Mouse (Mus musculus) MEL (cell line): ENCODE measurements around the gene Prr18. TPM values are rescaled to one million over a fixed set of nuclear protein-coding genes. Genes with fewer than 3 reads are reported as not detected.

Source experiments
- DNase-seq: peaks from one replicate; pipeline ENCODE4 v3.0.0; 2011; ENCODE audit warnings: low read depth, low spot score
- H3K27ac ChIP-seq: 2 replicates; pipeline ENCODE4 v1.5.1; 2012; ENCODE audit warnings: low read depth, mild to moderate bottlenecking, control low read depth, low read length, moderate library complexity; ENCODE audit not compliant: control insufficient read depth
- H3K27me3 ChIP-seq, 2 experiments: fragments of 150-350 bp in 1 of 2; sonication (generic) in 1 of 2; 2 replicates each; pipeline ENCODE4 v1.6.1; 2012; ENCODE audit warnings: low read length in 2 of 2, mild to moderate bottlenecking in 2 of 2, improper control_type of control experiment in 1 of 2, moderate library complexity in 1 of 2; ENCODE audit not compliant: insufficient read depth in 2 of 2, control insufficient read depth in 1 of 2
- H3K36me3 ChIP-seq, 2 experiments: 2 replicates each; pipeline ENCODE4 v1.6.1; 2012 to 2014; ENCODE audit warnings: low read length in 2 of 2, improper control_type of control experiment in 1 of 2, inconsistent platforms in 1 of 2, mild to moderate bottlenecking in 1 of 2; ENCODE audit not compliant: insufficient read depth in 2 of 2, control insufficient read depth in 1 of 2
- H3K4me1 ChIP-seq, 2 experiments: fragments of 150-350 bp in 1 of 2; sonication (generic) in 1 of 2; 2 replicates each; pipeline ENCODE4 v1.6.1; 2012; ENCODE audit warnings: low read length in 2 of 2, improper control_type of control experiment in 1 of 2, mild to moderate bottlenecking in 1 of 2; ENCODE audit not compliant: insufficient read depth in 2 of 2, control insufficient read depth in 1 of 2
- H3K4me3 ChIP-seq, 2 experiments: fragments of 150-350 bp in 1 of 2; sonication (generic) in 1 of 2; 2 replicates each; pipeline ENCODE4 v1.5.1; 2012; ENCODE audit warnings: low read depth in 2 of 2, low read length in 2 of 2, mild to moderate bottlenecking in 2 of 2, moderate library complexity in 2 of 2, control low read depth in 1 of 2, improper control_type of control experiment in 1 of 2; ENCODE audit not compliant: control insufficient read depth in 1 of 2, insufficient read depth in 1 of 2
- H3K79me2 ChIP-seq: 2 replicates; pipeline ENCODE4 v1.6.1; 2012; ENCODE audit warnings: mild to moderate bottlenecking, low read length, moderate library complexity; ENCODE audit not compliant: control insufficient read depth, poor library complexity, insufficient read depth
- H3K9ac ChIP-seq: 2 replicates; pipeline ENCODE4 v1.6.1; 2012; ENCODE audit warnings: low read depth, mild to moderate bottlenecking, control low read depth, low read length, moderate library complexity; ENCODE audit not compliant: control insufficient read depth, poor library complexity, severe bottlenecking
- H3K9me3 ChIP-seq: fragments of 150-350 bp; sonication (generic); replicated peaks from 2 replicates; pipeline ENCODE4 v1.6.1; 2012; ENCODE audit warnings: mild to moderate bottlenecking, low read length, improper control_type of control experiment, moderate library complexity; ENCODE audit not compliant: insufficient read depth
- CHD2 ChIP-seq: IDR thresholded peaks from 2 replicates; pipeline ENCODE4 v1.6.1; 2011; ENCODE audit warnings: low read length, improper control_type of control experiment
- CTCF ChIP-seq, 3 experiments: IDR thresholded peaks in 2 of 3; conservative IDR thresholded peaks in 1 of 3; 2 replicates each; pipeline ENCODE4 v1.5.1; 2011 to 2012; ENCODE audit warnings: low read length in 3 of 3, low read depth in 2 of 3, mild to moderate bottlenecking in 2 of 3, improper control_type of control experiment in 1 of 3, inconsistent platforms in 1 of 3, mixed read lengths in 1 of 3, moderate library complexity in 1 of 3; ENCODE audit not compliant: control insufficient read depth in 1 of 3, insufficient read depth in 1 of 3, poor library complexity in 1 of 3, severe bottlenecking in 1 of 3
- E2F4 ChIP-seq: IDR thresholded peaks from 2 replicates; pipeline ENCODE4 v1.6.1; 2011; ENCODE audit warnings: low read depth, low read length, improper control_type of control experiment, borderline replicate concordance
- EP300 ChIP-seq, 2 experiments: IDR thresholded peaks; 2 replicates each; pipeline ENCODE4 v1.6.1; 2011; ENCODE audit warnings: improper control_type of control experiment in 2 of 2, low read length in 2 of 2, low read depth in 1 of 2, mild to moderate bottlenecking in 1 of 2
- GABPA ChIP-seq: IDR thresholded peaks from 2 replicates; pipeline ENCODE4 v1.6.1; 2012; ENCODE audit warnings: low read depth, mild to moderate bottlenecking, inconsistent platforms, low read length, improper control_type of control experiment, moderate library complexity
- GATA1 ChIP-seq: IDR thresholded peaks from 2 replicates; pipeline ENCODE4 v1.6.1; 2011; ENCODE audit warnings: low read depth, low read length, improper control_type of control experiment
- KAT2A ChIP-seq: conservative IDR thresholded peaks from 2 replicates; pipeline ENCODE4 v1.6.1; 2012; ENCODE audit warnings: low read depth, low read length, improper control_type of control experiment, inconsistent platforms
- MAX ChIP-seq: IDR thresholded peaks from 2 replicates; pipeline ENCODE4 v1.6.1; 2011; ENCODE audit warnings: low read length, improper control_type of control experiment
- MAZ ChIP-seq: IDR thresholded peaks from 2 replicates; pipeline ENCODE4 v1.6.1; 2012; ENCODE audit warnings: low read depth, mild to moderate bottlenecking, inconsistent platforms, low read length, improper control_type of control experiment
- NELFE ChIP-seq: IDR thresholded peaks from 2 replicates; pipeline ENCODE4 v1.6.1; 2011; ENCODE audit warnings: low read depth, low read length, improper control_type of control experiment
- NRF1 ChIP-seq: IDR thresholded peaks from 2 replicates; pipeline ENCODE4 v1.6.1; 2014; ENCODE audit warnings: low read depth, mild to moderate bottlenecking, inconsistent platforms, low read length, improper control_type of control experiment, moderate library complexity; ENCODE audit not compliant: poor library complexity, insufficient read depth, severe bottlenecking
- POLR2A ChIP-seq, 2 experiments: IDR thresholded peaks; 2 replicates each; pipeline ENCODE4 v1.6.1; 2011 to 2012; ENCODE audit warnings: low read length in 2 of 2, mild to moderate bottlenecking in 2 of 2, control low read depth in 1 of 2, improper control_type of control experiment in 1 of 2, low read depth in 1 of 2, moderate library complexity in 1 of 2; ENCODE audit not compliant: control insufficient read depth in 1 of 2, insufficient read depth in 1 of 2, poor library complexity in 1 of 2
- POLR2AphosphoS2 ChIP-seq: IDR thresholded peaks from 2 replicates; pipeline ENCODE4 v1.6.1; 2011; ENCODE audit warnings: low read length, improper control_type of control experiment
- POLR2AphosphoS5 ChIP-seq: IDR thresholded peaks from 2 replicates; pipeline ENCODE4 v1.6.1; 2012; ENCODE audit warnings: low read depth, borderline replicate concordance, mild to moderate bottlenecking, inconsistent platforms, low read length, moderate library complexity, mixed read lengths
- RAD21 ChIP-seq: IDR thresholded peaks from 2 replicates; pipeline ENCODE4 v1.6.1; 2011; ENCODE audit warnings: mild to moderate bottlenecking, low read depth, low read length, improper control_type of control experiment
- RCOR1 ChIP-seq: IDR thresholded peaks from 2 replicates; pipeline ENCODE4 v1.6.1; 2012; ENCODE audit warnings: low read depth, mild to moderate bottlenecking, inconsistent platforms, low read length, improper control_type of control experiment
- SIN3A ChIP-seq: IDR thresholded peaks from 2 replicates; pipeline ENCODE4 v1.6.1; 2012; ENCODE audit warnings: low read length, improper control_type of control experiment, inconsistent platforms
- SMC3 ChIP-seq: IDR thresholded peaks from 2 replicates; pipeline ENCODE4 v1.6.1; 2011; ENCODE audit warnings: low read depth, low read length, improper control_type of control experiment
- TAL1 ChIP-seq: IDR thresholded peaks from 2 replicates; pipeline ENCODE4 v1.6.1; 2012; ENCODE audit warnings: mild to moderate bottlenecking, inconsistent platforms, low read length, moderate library complexity, mixed read lengths
- TBP ChIP-seq: IDR thresholded peaks from 2 replicates; pipeline ENCODE4 v1.8.0; 2011; ENCODE audit warnings: low read depth, low read length, improper control_type of control experiment
- TCF12 ChIP-seq: IDR thresholded peaks from 2 replicates; pipeline ENCODE4 v1.6.1; 2014; ENCODE audit warnings: low read depth, mild to moderate bottlenecking, inconsistent platforms, low read length, improper control_type of control experiment, moderate library complexity
- UBTF ChIP-seq: IDR thresholded peaks from 2 replicates; pipeline ENCODE4 v1.6.1; 2012; ENCODE audit warnings: low read depth, mild to moderate bottlenecking, inconsistent platforms, low read length, improper control_type of control experiment, moderate library complexity, borderline replicate concordance; ENCODE audit not compliant: insufficient read depth
- USF1 ChIP-seq: IDR thresholded peaks from 2 replicates; pipeline ENCODE4 v1.6.1; 2014; ENCODE audit warnings: low read depth, mild to moderate bottlenecking, inconsistent platforms, low read length, improper control_type of control experiment, moderate library complexity
- USF2 ChIP-seq, 2 experiments: IDR thresholded peaks; 2 replicates each; pipeline ENCODE4 v1.6.1; 2011 to 2012; ENCODE audit warnings: improper control_type of control experiment in 2 of 2, low read length in 2 of 2, borderline replicate concordance in 1 of 2, inconsistent platforms in 1 of 2, low read depth in 1 of 2, mild to moderate bottlenecking in 1 of 2; ENCODE audit not compliant: insufficient read depth in 1 of 2
- ZC3H11A ChIP-seq: IDR thresholded peaks from 2 replicates; pipeline ENCODE4 v1.6.1; 2012; ENCODE audit warnings: low read depth, mild to moderate bottlenecking, inconsistent platforms, low read length, improper control_type of control experiment
- ZMIZ1 ChIP-seq: IDR thresholded peaks from 2 replicates; pipeline ENCODE4 v1.6.1; 2012; ENCODE audit warnings: low read depth, mild to moderate bottlenecking, inconsistent platforms, low read length, improper control_type of control experiment, moderate library complexity
- polyA plus RNA-seq, 2 experiments: library from polyadenylated mRNA; stranded (reverse) in 1 of 2; unstranded in 1 of 2; fragments of >175 nt in 1 of 2; fragments of >200 nt in 1 of 2; gene quantifications; 2 replicates each; pipeline versions ENCODE4 v1.2.1 to v1.2.4; 2012; ENCODE audit warnings: low replicate concordance in 2 of 2, low read depth in 1 of 2; ENCODE audit not compliant: insufficient read length in 2 of 2, insufficient read depth in 1 of 2, missing spikeins in 1 of 2
- total RNA-seq: library from RNA; depleted of rRNA; stranded (reverse); fragments of 300-350 nt; gene quantifications from 2 replicates; pipeline ENCODE4 v1.2.3, GENCODE M21; 2012

Prr18 gene
- total and polyA plus RNA-seq, 3 experiments: 0.04 to 0.10 TPM; not detected in 1

- Histone ChIP-seq H3K27me3 (peaks cover 0 to under 1% of the 10 kb centered on the region in 2 experiments; a peak in 3 of 4 replicates), H3K4me1 (no peaks in the 10 kb centered on the region)
- TF ChIP-seq NRF1 (no peak), POLR2A (IDR thresholded peaks at IDR 0.05; ENCODE audit: control insufficient read depth in 1 of 2, insufficient read depth in 1 of 2, low read depth in 1 of 2, low read length in 2 of 2, poor library complexity in 1 of 2) (no peak), GATA1 (no peak), POLR2AphosphoS2 (no peak), ZMIZ1 (no peak), NELFE (no peak), ZC3H11A (no peak), E2F4 (no peak), SIN3A (no peak), KAT2A (no peak), RAD21 (no peak), CTCF (IDR thresholded peaks at IDR 0.05 in 2 of 3, conservative IDR thresholded peaks at IDR 0.05 in 1 of 3; ENCODE audit: control insufficient read depth in 1 of 3, insufficient read depth in 1 of 3, low read depth in 2 of 3, low read length in 3 of 3, poor library complexity in 1 of 3, severe bottlenecking in 1 of 3) (no peak), GABPA (no peak)
- TF ChIP-seq, all 39 proteins: peak for 0
- no peak overlapping the region for H3K9ac ChIP-seq
- no peak overlapping the region for H3K27ac ChIP-seq
- DNase-seq: no peak
- H3K9me3 ChIP-seq: no peaks in the 10 kb centered on the region
- no peaks in the 10 kb centered on the region for H3K79me2 ChIP-seq
- no peaks in the 10 kb centered on the region for H3K36me3 ChIP-seq
- H3K4me3 ChIP-seq: no peak overlapping the region
Measured at GRCm38 (mm10) chr17:8348941-8349340, 11.7 kb downstream of the Prr18 start.

- Histone ChIP-seq H3K27ac (no peak overlapping the region), H3K27me3 (peaks cover 0 to 6% of the 10 kb centered on the region in 2 experiments; a peak in 3 of 4 replicates), H3K4me1 (no peaks in the 10 kb centered on the region), H3K9ac (no peak overlapping the region), H3K9me3 (no peaks in the 10 kb centered on the region), H3K79me2 (no peaks in the 10 kb centered on the region), H3K4me3 (no peak overlapping the region), H3K36me3 (no peaks in the 10 kb centered on the region)
- no peak for TF ChIP-seq RCOR1
- TF ChIP-seq UBTF: no peak
- TF ChIP-seq TAL1: no peak
- TF ChIP-seq SMC3: no peak
- TF ChIP-seq KAT2A: no peak
- no peak for DNase-seq
Measured at GRCm38 (mm10) chr17:8351088-8351487, 13.8 kb downstream of the Prr18 start.

- Histone ChIP-seq H3K36me3 (no peaks in the 10 kb centered on the region), H3K27ac (no peak within 1 kb of the TSS), H3K27me3 (peaks cover 0 to 12% of the 10 kb centered on the region in 2 experiments; a peak in 3 of 4 replicates), H3K4me3 (no peak within 1 kb of the TSS), H3K9me3 (no peaks in the 10 kb centered on the region), H3K4me1 (no peaks in the 10 kb centered on the region), H3K79me2 (no peaks in the 10 kb centered on the region), H3K9ac (no peak within 1 kb of the TSS)
- DNase-seq: no peak
- no peak for TF ChIP-seq USF2 (IDR thresholded peaks at IDR 0.05; ENCODE audit: borderline replicate concordance in 1 of 2, insufficient read depth in 1 of 2, low read depth in 1 of 2, low read length in 2 of 2)
- TF ChIP-seq TCF12: no peak
- no peak for TF ChIP-seq CHD2
- no peak for TF ChIP-seq POLR2AphosphoS2
- no peak for TF ChIP-seq POLR2AphosphoS5
- no peak for TF ChIP-seq UBTF
- no peak for TF ChIP-seq KAT2A
- TF ChIP-seq MAX: no peak
- no peak for TF ChIP-seq TBP
- no peak for TF ChIP-seq MAZ
- TF ChIP-seq SMC3: no peak
- TF ChIP-seq NELFE: no peak
- no peak for TF ChIP-seq USF1
- no peak for TF ChIP-seq EP300 (IDR thresholded peaks at IDR 0.05; ENCODE audit: low read depth in 1 of 2, low read length in 2 of 2)
- no peak for TF ChIP-seq E2F4
- TF ChIP-seq CTCF (IDR thresholded peaks at IDR 0.05 in 2 of 3, conservative IDR thresholded peaks at IDR 0.05 in 1 of 3; ENCODE audit: control insufficient read depth in 1 of 3, insufficient read depth in 1 of 3, low read depth in 2 of 3, low read length in 3 of 3, poor library complexity in 1 of 3, severe bottlenecking in 1 of 3): no peak
Measured at GRCm38 (mm10) chr17:8355692-8356091, 18.4 kb downstream of the Prr18 start, which contains the start of gene T2. Gene T2 (plus strand): TSS chr17:8355992.
